17 mouse cellular contexts compared by ENCODE assay signal in the genomic region with DNA sequence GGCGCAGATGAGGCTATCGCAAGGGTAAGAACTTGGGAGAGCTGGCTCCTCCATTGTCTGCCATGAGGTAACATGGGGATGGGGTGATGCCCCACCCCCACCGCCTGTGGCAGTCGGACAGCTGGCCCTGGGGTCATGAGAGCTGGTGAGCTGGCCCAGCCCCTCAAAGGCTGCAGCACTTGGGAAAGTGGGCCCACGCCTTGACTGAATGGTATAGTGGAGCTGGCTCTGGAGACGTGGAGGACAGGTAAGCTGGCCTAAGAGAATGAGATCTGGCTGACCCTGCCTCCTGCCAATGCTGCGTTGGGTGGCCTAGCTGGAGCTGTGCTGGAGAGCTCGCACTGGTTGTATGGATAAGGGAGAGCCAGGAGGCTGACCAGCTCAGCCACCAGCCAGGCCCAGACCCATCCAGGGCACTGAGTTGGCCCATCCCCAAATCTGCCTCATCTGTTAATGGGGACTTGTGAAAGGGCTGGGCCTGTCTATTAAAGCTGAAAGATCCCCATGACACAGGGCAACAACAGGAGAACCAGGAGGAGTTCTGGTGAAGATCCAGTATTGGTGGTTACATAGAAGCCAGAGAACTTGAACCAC. TPM values are rescaled to one million over a fixed set of nuclear protein-coding genes. Genes with fewer than 3 reads are reported as not detected.
DNase-seq lines count a peak whose midpoint lies in the region; ATAC-seq lines count a peak whose summit lies in the region.
"Had no signal": no experiment of that assay in that cellular context is flagged by ENCODE, and none has a peak within 500 bp of the region (broad histone marks: within the 10 kb centered on the region; RNA-seq: fewer than 3 reads in every experiment).

No protein-coding gene starts in this region.

- ATAC-seq in forebrain, embryonic 16.5 days, result no peak
- ATAC-seq in midbrain, embryonic 11.5 days (ENCODE audit: low FRiP score), result 0 out of 2 replicates have a peak, but pooled peaks have one; percentile 27
- ATAC-seq: activated CD4-positive, CD25-positive, alpha-beta regulatory T cell, adult 4 months had no signal

- no peak overlapping the region for H3K4me2 ChIP-seq in forebrain, embryonic 16.5 days (ENCODE audit: low read length)
- H3K4me2 ChIP-seq in midbrain, embryonic 11.5 days, result no peak overlapping the region
- H3K4me2 ChIP-seq: limb, embryonic 15.5 days had no signal

- peak overlapping the region; percentile 40; the same call in 1 of the 2 replicates for H3K27ac ChIP-seq in embryonic facial prominence, embryonic 10.5 days (replicated peaks)
- peak overlapping the region; percentile 29 for H3K27ac ChIP-seq in forebrain, embryonic 16.5 days (ENCODE audit: low read length)
- peak overlapping the region; percentile 11; the same call in 1 of the 2 replicates for H3K27ac ChIP-seq in midbrain, embryonic 11.5 days (ENCODE audit: low read depth, low read length)
- H3K27ac ChIP-seq: limb, embryonic 15.5 days had no signal

- no peak overlapping the region for H3K4me3 ChIP-seq in embryonic facial prominence, embryonic 10.5 days
- no peak overlapping the region for H3K4me3 ChIP-seq in forebrain, embryonic 16.5 days (replicated peaks; ENCODE audit: low read length)
- H3K4me3 ChIP-seq in midbrain, embryonic 11.5 days (ENCODE audit: low read depth, low read length), result no peak overlapping the region
- H3K4me3 ChIP-seq: limb, embryonic 15.5 days had no signal

- H3K27me3 ChIP-seq in embryonic facial prominence, embryonic 10.5 days (replicated peaks; ENCODE audit: low read depth, poor library complexity, severe bottlenecking), result no peaks in the 10 kb centered on the region
- no peaks in the 10 kb centered on the region for H3K27me3 ChIP-seq in forebrain, embryonic 16.5 days (replicated peaks; ENCODE audit: control insufficient read depth, insufficient read depth, low read length)
- H3K27me3 ChIP-seq in midbrain, embryonic 11.5 days (ENCODE audit: control insufficient read depth, insufficient read depth, low read length), result no peaks in the 10 kb centered on the region
- H3K27me3 ChIP-seq: limb, embryonic 15.5 days had no signal

- no peaks in the 10 kb centered on the region for H3K36me3 ChIP-seq in embryonic facial prominence, embryonic 10.5 days (replicated peaks)
- H3K36me3 ChIP-seq in forebrain, embryonic 16.5 days (ENCODE audit: control insufficient read depth, insufficient read depth), result no peaks in the 10 kb centered on the region
- H3K36me3 ChIP-seq in midbrain, embryonic 11.5 days (ENCODE audit: control insufficient read depth, insufficient read depth, low read length), result no peaks in the 10 kb centered on the region
- H3K36me3 ChIP-seq: G1E; limb, embryonic 15.5 days had no signal

- H3K4me1 ChIP-seq in embryonic facial prominence, embryonic 10.5 days, result peaks cover 23% of the 10 kb centered on the region
- H3K4me1 ChIP-seq in forebrain, embryonic 16.5 days (replicated peaks; ENCODE audit: control insufficient read depth, insufficient read depth, low read length), result peaks cover 12% of the 10 kb centered on the region
- peaks cover 10% of the 10 kb centered on the region for H3K4me1 ChIP-seq in midbrain, embryonic 11.5 days (ENCODE audit: control insufficient read depth, insufficient read depth, low read length)

- 79% methylated on average over 8 of the region's 8 CpGs for WGBS in embryonic facial prominence, embryonic 10.5 days
- 83% methylated on average over 8 of the region's 8 CpGs for WGBS in forebrain, embryonic 16.5 days
- 76% methylated on average over 8 of the region's 8 CpGs for WGBS in midbrain, embryonic 11.5 days

- no peaks in the 10 kb centered on the region for H3K9me3 ChIP-seq in embryonic facial prominence, embryonic 10.5 days
- H3K9me3 ChIP-seq in forebrain, embryonic 16.5 days (ENCODE audit: control insufficient read depth, low read length), result no peaks in the 10 kb centered on the region
- no peaks in the 10 kb centered on the region for H3K9me3 ChIP-seq in midbrain, embryonic 11.5 days (ENCODE audit: control insufficient read depth, low read length)
- H3K9me3 ChIP-seq: G1E; limb, embryonic 15.5 days had no signal

- DNase-seq in heart, adult 11 months, result peak; percentile 92
- DNase-seq in heart, adult 9 months (ENCODE audit: low spot score in 2 of 2), result no peak
- no peak for DNase-seq in embryonic facial prominence, embryonic 10.5 days (ENCODE audit: low spot score)
- DNase-seq in midbrain, embryonic 11.5 days (ENCODE audit: low spot score, missing footprints), result no peak
- no peak for DNase-seq in thymus, postnatal 36 days
- DNase-seq in layer of hippocampus, adult 11-12 months (ENCODE audit: low spot score), result no peak
- DNase-seq in c-Kit-positive CD71-positive TER-119-positive erythroid progenitor cells, embryonic 14.5 days (ENCODE audit: low spot score), result no peak
- DNase-seq: B cell, adult 2 months; cerebellum, postnatal 36 days; gastrocnemius, postnatal 10 days; heart, postnatal 14 days; kidney, adult 8-10 months; thymus, adult 18-20 months had no signal

- no peak overlapping the region for H3K9ac ChIP-seq in forebrain, embryonic 16.5 days (replicated peaks; ENCODE audit: low read depth, low read length)
- H3K9ac ChIP-seq in midbrain, embryonic 11.5 days (ENCODE audit: low read length), result no peak overlapping the region
- H3K9ac ChIP-seq: limb, embryonic 15.5 days had no signal

RNA-seq across cellular contexts. Expression of a gene that starts 21.3 kb away (rescaled TPM):
- 377 and 383 TPM in 2 replicates for polyA plus RNA-seq in embryonic facial prominence, embryonic 10.5 days (2016; fragmentation: Nextera tagmentation; extraction: Ambion mirVana)
- polyA plus RNA-seq in forebrain, embryonic 16.5 days (2015; fragmentation: Nextera tagmentation; extraction: Ambion mirVana), result 253 and 294 TPM in 2 replicates
- polyA plus RNA-seq in midbrain, embryonic 11.5 days (2014; fragmentation: Nextera tagmentation; extraction: Ambion mirVana), result 434 and 444 TPM in 2 replicates

RNA-seq across cellular contexts. Expression of a gene that starts 39.4 kb away (rescaled TPM):
- 177 and 186 TPM in 2 replicates for polyA plus RNA-seq in embryonic facial prominence, embryonic 10.5 days (2016; fragmentation: Nextera tagmentation; extraction: Ambion mirVana)
- 120 and 140 TPM in 2 replicates for polyA plus RNA-seq in forebrain, embryonic 16.5 days (2015; fragmentation: Nextera tagmentation; extraction: Ambion mirVana)
- polyA plus RNA-seq in midbrain, embryonic 11.5 days (2014; fragmentation: Nextera tagmentation; extraction: Ambion mirVana), result 258 and 259 TPM in 2 replicates
